Mouse (Mus musculus) CH12.LX (cell line): ENCODE data around the gene Sept5. TPM values are rescaled to one million over a fixed set of nuclear protein-coding genes. Genes with fewer than 3 reads are reported as not detected.

Experiments
- DNase-seq: peaks from one replicate; pipeline ENCODE4 v3.0.0-alpha.2; 2013; ENCODE audit errors: extremely low read depth
- H3K27ac ChIP-seq: 2 replicates; pipeline ENCODE4 v1.5.1; 2012; ENCODE audit warnings: low read depth, mild to moderate bottlenecking, control low read depth, moderate library complexity; ENCODE audit not compliant: insufficient read depth
- H3K27me3 ChIP-seq: replicated peaks from 2 replicates; pipeline ENCODE3; 2012; ENCODE audit warnings: inconsistent platforms
- H3K36me3 ChIP-seq, 2 experiments: replicated peaks in 1 of 2; 2 replicates each; pipeline versions ENCODE3 to v1.6.1; 2012; ENCODE audit warnings: inconsistent platforms in 1 of 2, low read length in 1 of 2, mild to moderate bottlenecking in 1 of 2, mixed read lengths in 1 of 2, moderate library complexity in 1 of 2; ENCODE audit not compliant: control insufficient read depth in 1 of 2, insufficient read depth in 1 of 2
- H3K4me1 ChIP-seq, 2 experiments: 2 replicates each; pipeline ENCODE4 v1.6.1; 2012; ENCODE audit warnings: inconsistent platforms in 1 of 2, moderate library complexity in 1 of 2; ENCODE audit not compliant: insufficient read depth in 2 of 2, control insufficient read depth in 1 of 2
- H3K4me2 ChIP-seq: 2 replicates; pipeline ENCODE4 v1.6.1; 2012; ENCODE audit warnings: low read depth, mild to moderate bottlenecking, control low read depth; ENCODE audit not compliant: poor library complexity, insufficient read depth, severe bottlenecking
- H3K4me3 ChIP-seq, 3 experiments: fragments of 150-350 bp in 1 of 3; sonication (generic) in 1 of 3; replicated peaks in 1 of 3; 2 replicates each; pipeline versions ENCODE3 to v1.5.1; 2011 to 2012; ENCODE audit warnings: low read depth in 2 of 3, low read length in 2 of 3, mild to moderate bottlenecking in 2 of 3, moderate library complexity in 2 of 3, control low read depth in 1 of 3, improper control_type of control experiment in 1 of 3, inconsistent platforms in 1 of 3, mixed read lengths in 1 of 3; ENCODE audit not compliant: poor library complexity in 1 of 3
- H3K79me2 ChIP-seq: replicated peaks from 2 replicates; pipeline ENCODE4 v1.6.1; 2012; ENCODE audit warnings: mild to moderate bottlenecking, moderate library complexity; ENCODE audit not compliant: control insufficient read depth, poor library complexity, insufficient read depth, severe bottlenecking; ENCODE audit errors: extremely low read depth
- H3K9ac ChIP-seq: 2 replicates; pipeline ENCODE4 v1.6.1; 2012; ENCODE audit warnings: low read depth, mild to moderate bottlenecking, control low read depth, moderate library complexity; ENCODE audit not compliant: insufficient read depth
- H3K9me3 ChIP-seq: replicated peaks from 2 replicates; pipeline ENCODE3; 2012; ENCODE audit warnings: low read length, inconsistent platforms, mixed read lengths
- EP300 ChIP-seq: IDR thresholded peaks from 2 replicates; pipeline ENCODE4 v1.6.1; 2011; ENCODE audit warnings: low read length, improper control_type of control experiment
- HCFC1 ChIP-seq: IDR thresholded peaks from 2 replicates; pipeline ENCODE4 v1.6.1; 2012; ENCODE audit warnings: low read depth, mild to moderate bottlenecking, inconsistent platforms, low read length, improper control_type of control experiment
- KAT2A ChIP-seq: IDR thresholded peaks from 2 replicates; pipeline ENCODE4 v1.6.1; 2012; ENCODE audit warnings: low read length, improper control_type of control experiment, inconsistent platforms; ENCODE audit not compliant: insufficient replicate concordance
- MEF2A ChIP-seq: IDR thresholded peaks from 2 replicates; pipeline ENCODE4 v1.6.1; 2014; ENCODE audit warnings: low read depth, mild to moderate bottlenecking, inconsistent platforms, low read length, improper control_type of control experiment, borderline replicate concordance
- MYC ChIP-seq: IDR thresholded peaks from 2 replicates; pipeline ENCODE4 v1.6.1; 2011; ENCODE audit warnings: low read depth, mild to moderate bottlenecking, improper control_type of control experiment, low read length
- POLR2A ChIP-seq: IDR thresholded peaks from 2 replicates; pipeline ENCODE4 v1.6.1; 2011; ENCODE audit warnings: low read depth, mild to moderate bottlenecking, improper control_type of control experiment, low read length
- POLR2AphosphoS2 ChIP-seq: IDR thresholded peaks from 2 replicates; pipeline ENCODE4 v1.6.1; 2011; ENCODE audit warnings: low read depth, low read length, improper control_type of control experiment
- SIN3A ChIP-seq: IDR thresholded peaks from 2 replicates; pipeline ENCODE4 v1.6.1; 2012; ENCODE audit warnings: low read length, improper control_type of control experiment, inconsistent platforms
- SMC3 ChIP-seq: IDR thresholded peaks from 2 replicates; pipeline ENCODE4 v1.6.1; 2011; ENCODE audit warnings: low read depth, low read length, improper control_type of control experiment
- USF1 ChIP-seq: IDR thresholded peaks from 2 replicates; pipeline ENCODE4 v1.6.1; 2014; ENCODE audit warnings: low read depth, mild to moderate bottlenecking, inconsistent platforms, low read length, improper control_type of control experiment
- USF2 ChIP-seq: conservative IDR thresholded peaks from 2 replicates; pipeline ENCODE4 v1.6.1; 2011; ENCODE audit warnings: low read depth, low read length, improper control_type of control experiment
- ZC3H11A ChIP-seq: IDR thresholded peaks from 2 replicates; pipeline ENCODE4 v1.6.1; 2012; ENCODE audit warnings: low read depth, mild to moderate bottlenecking, inconsistent platforms, low read length, improper control_type of control experiment
- dilution Hi-C: fragments of 300-500 bp; cut with MboI; formaldehyde crosslinking; loops from 2 replicates; pipeline ENCODE4 v1.14.3; 2020; ENCODE audit warnings: low sequenced_read_pairs; ENCODE audit not compliant: extremely low pct_unique_long_range_greater_than_20kb, extremely low pct_ligation_motif_present
- in situ Hi-C: fragments of 300-500 bp; cut with MboI; formaldehyde crosslinking; loops from 3 replicates; pipeline ENCODE4 v1.14.3; 2019; ENCODE audit warnings: low sequenced_read_pairs, low pct_ligation_motif_present, low pct_unique_long_range_greater_than_20kb, mixed read lengths
- polyA plus RNA-seq: library from polyadenylated mRNA; unstranded; fragments of >175 nt; gene quantifications from 2 replicates; pipeline ENCODE4 v1.2.1, GENCODE M21; 2012; ENCODE audit warnings: low read depth; ENCODE audit not compliant: insufficient read length
- total RNA-seq, 2 experiments: library from RNA; depleted of rRNA; stranded (reverse); fragments of 300-350 nt in 1 of 2; fragments of >200 nt in 1 of 2; gene quantifications; 2 replicates each; pipeline ENCODE4 v1.2.3; 2012 to 2014

Gene Sept5
- total and polyA plus RNA-seq, 3 experiments, result 0.56 to 3.9 (median 0.63) TPM

- Histone ChIP-seq H3K4me1 (peaks cover 0 to 5% of the 10 kb centered on the region in 2 experiments; a peak in 2 of 4 replicates), H3K36me3 (no peaks in the 10 kb centered on the region), H3K79me2 (no peaks in the 10 kb centered on the region), H3K27ac (no peak overlapping the region), H3K9ac (no peak overlapping the region), H3K4me2 (no peak overlapping the region), H3K9me3 (no peaks in the 10 kb centered on the region), H3K4me3 (no peak overlapping the region), H3K27me3 (no peaks in the 10 kb centered on the region)
- in situ Hi-C loops, result no loop called here
- TF ChIP-seq KAT2A, result no peak
- no peak for TF ChIP-seq SMC3
- no peak for TF ChIP-seq POLR2AphosphoS2
- no peak for TF ChIP-seq ZC3H11A
- no peak for TF ChIP-seq USF1
- TF ChIP-seq EP300, result no peak
- TF ChIP-seq USF2, result no peak
- no peak for TF ChIP-seq MYC
- no peak for TF ChIP-seq MEF2A
- TF ChIP-seq SIN3A, result no peak
- no peak for TF ChIP-seq HCFC1
- no peak for TF ChIP-seq POLR2A
- no peak for DNase-seq
- dilution Hi-C loops, result no loop called here
These were observed 55.6 kb downstream of the Sept5 start for GRCm38 (mm10) chr16:18574196-18574595.

Other genes starting within 250 kb of the Sept5 start
- 19.4 and 22.0 TPM in 2 replicates for gene Txnrd2, start 203.6 kb downstream of the Sept5 start, total RNA-seq (2012; rRNA removed)
- gene Txnrd2, start 203.6 kb downstream of the Sept5 start, total RNA-seq (2014; rRNA removed), result 14.6 and 15.1 TPM in 2 replicates
- gene Txnrd2, start 203.6 kb downstream of the Sept5 start, polyA plus RNA-seq, result 24.1 and 32.2 TPM in 2 replicates
- gene Comt, start 203.1 kb downstream of the Sept5 start, total RNA-seq (2012; rRNA removed), result 81.3 and 84.8 TPM in 2 replicates
- 91.6 and 98.9 TPM in 2 replicates for gene Comt, start 203.1 kb downstream of the Sept5 start, total RNA-seq (2014; rRNA removed)
- 69.7 and 74.0 TPM in 2 replicates for gene Comt, start 203.1 kb downstream of the Sept5 start, polyA plus RNA-seq
- 21.5 and 22.3 TPM in 2 replicates for gene Gnb1l, start 131.2 kb downstream of the Sept5 start, total RNA-seq (2012; rRNA removed)
- 15.9 and 16.8 TPM in 2 replicates for gene Gnb1l, start 131.2 kb downstream of the Sept5 start, total RNA-seq (2014; rRNA removed)
- 25.5 and 26.9 TPM in 2 replicates for gene Gnb1l, start 131.2 kb downstream of the Sept5 start, polyA plus RNA-seq
- 9.8 and 11.0 TPM in 2 replicates for gene Rtl10, start 131.1 kb downstream of the Sept5 start, total RNA-seq (2012; rRNA removed)
- gene Rtl10, start 131.1 kb downstream of the Sept5 start, total RNA-seq (2014; rRNA removed), result 2.1 and 4.8 TPM in 2 replicates
- gene Rtl10, start 131.1 kb downstream of the Sept5 start, polyA plus RNA-seq, result 12.3 and 21.1 TPM in 2 replicates
- 0.04 TPM in 1 of 2 replicates, not detected in the other for gene Tbx1, start 39.3 kb downstream of the Sept5 start, total RNA-seq (2012; rRNA removed)
- gene Tbx1, start 39.3 kb downstream of the Sept5 start, total RNA-seq (2014; rRNA removed), result not detected in 2 replicates
- not detected in 2 replicates for gene Tbx1, start 39.3 kb downstream of the Sept5 start, polyA plus RNA-seq
- gene Gp1bb, start 7.6 kb downstream of the Sept5 start, total RNA-seq (2012; rRNA removed), result not detected in 2 replicates
- not detected in 2 replicates for gene Gp1bb, start 7.6 kb downstream of the Sept5 start, total RNA-seq (2014; rRNA removed)
- not detected in 2 replicates for gene Gp1bb, start 7.6 kb downstream of the Sept5 start, polyA plus RNA-seq
- gene Gm49601, start 3.5 kb downstream of the Sept5 start, total RNA-seq (2012; rRNA removed), result 0.71 and 1.4 TPM in 2 replicates
- not detected in 2 replicates for gene Gm49601, start 3.5 kb downstream of the Sept5 start, total RNA-seq (2014; rRNA removed)
- 0.46 TPM in 1 of 2 replicates, not detected in the other for gene Gm49601, start 3.5 kb downstream of the Sept5 start, polyA plus RNA-seq
- not detected in 2 replicates for gene Cldn5, start 146.9 kb upstream of the Sept5 start, total RNA-seq (2012; rRNA removed)
- not detected in 2 replicates for gene Cldn5, start 146.9 kb upstream of the Sept5 start, total RNA-seq (2014; rRNA removed)
- not detected in 2 replicates for gene Cldn5, start 146.9 kb upstream of the Sept5 start, polyA plus RNA-seq
- gene Ufd1, start 181.8 kb upstream of the Sept5 start, total RNA-seq (2012; rRNA removed), result 43.6 and 54.5 TPM in 2 replicates
- 62.6 and 68.6 TPM in 2 replicates for gene Ufd1, start 181.8 kb upstream of the Sept5 start, total RNA-seq (2014; rRNA removed)
- 78.4 and 80.8 TPM in 2 replicates for gene Ufd1, start 181.8 kb upstream of the Sept5 start, polyA plus RNA-seq
- gene Cdc45, start 182.0 kb upstream of the Sept5 start, total RNA-seq (2012; rRNA removed), result 144 and 156 TPM in 2 replicates
- gene Cdc45, start 182.0 kb upstream of the Sept5 start, total RNA-seq (2014; rRNA removed), result 136 and 141 TPM in 2 replicates
- gene Cdc45, start 182.0 kb upstream of the Sept5 start, polyA plus RNA-seq, result 117 and 127 TPM in 2 replicates
- gene 2510002D24Rik, start 206.6 kb upstream of the Sept5 start, total RNA-seq (2012; rRNA removed), result 69.9 and 84.9 TPM in 2 replicates
- gene 2510002D24Rik, start 206.6 kb upstream of the Sept5 start, total RNA-seq (2014; rRNA removed), result 66.2 and 70.2 TPM in 2 replicates
- gene 2510002D24Rik, start 206.6 kb upstream of the Sept5 start, polyA plus RNA-seq, result 63.9 and 78.0 TPM in 2 replicates
- 2.9 and 3.9 TPM in 2 replicates for gene Gm28539, start 206.6 kb upstream of the Sept5 start, total RNA-seq (2012; rRNA removed)
- 0.35 TPM in 1 of 2 replicates, not detected in the other for gene Gm28539, start 206.6 kb upstream of the Sept5 start, total RNA-seq (2014; rRNA removed)
- gene Gm28539, start 206.6 kb upstream of the Sept5 start, polyA plus RNA-seq, result 12.2 and 23.9 TPM in 2 replicates
- gene Mrpl40, start 246.9 kb upstream of the Sept5 start, total RNA-seq (2012; rRNA removed), result 115 and 159 TPM in 2 replicates
- 188 and 211 TPM in 2 replicates for gene Mrpl40, start 246.9 kb upstream of the Sept5 start, total RNA-seq (2014; rRNA removed)
- 171 and 182 TPM in 2 replicates for gene Mrpl40, start 246.9 kb upstream of the Sept5 start, polyA plus RNA-seq
- gene Hira, start 247.1 kb upstream of the Sept5 start, total RNA-seq (2012; rRNA removed), result 45.8 and 56.1 TPM in 2 replicates
- gene Hira, start 247.1 kb upstream of the Sept5 start, total RNA-seq (2014; rRNA removed), result 108 and 125 TPM in 2 replicates
- 139 and 187 TPM in 2 replicates for gene Hira, start 247.1 kb upstream of the Sept5 start, polyA plus RNA-seq